Comparison of ENCODE assay signal across 18 mouse cellular contexts in genomic region chr7:99170519-99170918, GRCm38 (mm10). TPM values are rescaled to one million over a fixed set of nuclear protein-coding genes. Genes with fewer than 3 reads are reported as not detected.
"Had no signal": no experiment of that assay in that cellular context is flagged by ENCODE, and none has a peak within 500 bp of the region (broad histone marks: within the 10 kb centered on the region; RNA-seq: fewer than 3 reads in every experiment).

No protein-coding gene starts in this region.

- H3K27ac ChIP-seq: intestine, embryonic 15.5 days; layer of hippocampus, adult 2 months; limb, embryonic 10.5 days; limb, embryonic 13.5 days; stomach, embryonic 15.5 days had no signal

- H3K27me3 ChIP-seq: intestine, embryonic 15.5 days; limb, embryonic 13.5 days; liver, embryonic 13.5 days; stomach, embryonic 15.5 days had no signal

- H3K9ac ChIP-seq: intestine, embryonic 15.5 days; limb, embryonic 13.5 days; liver, embryonic 13.5 days; stomach, embryonic 15.5 days had no signal

- ATAC-seq: intestine, embryonic 15.5 days had no signal

- H3K4me3 ChIP-seq: intestine, embryonic 15.5 days; layer of hippocampus, adult 2 months; limb, embryonic 10.5 days; limb, embryonic 13.5 days; liver, embryonic 13.5 days; stomach, embryonic 15.5 days had no signal

- H3K4me2 ChIP-seq: intestine, embryonic 15.5 days; limb, embryonic 13.5 days; liver, embryonic 13.5 days; midbrain, embryonic 11.5 days; stomach, embryonic 15.5 days had no signal

- DNase-seq: kidney, postnatal 14 days; layer of hippocampus, adult 9-11 months; liver, embryonic 13.5 days; lung, adult 2 months; lung, postnatal 14 days; midbrain, embryonic 14.5 days; right cerebral cortex, adult 18-20 months; right cerebral cortex, postnatal 14 days; right cerebral cortex, postnatal 4 days; spleen, adult 18-20 months; thymus, postnatal 25 days had no signal

- H3K36me3 ChIP-seq: intestine, embryonic 15.5 days; limb, embryonic 10.5 days; limb, embryonic 13.5 days; liver, embryonic 13.5 days; stomach, embryonic 15.5 days had no signal

- H3K9me3 ChIP-seq: intestine, embryonic 15.5 days; limb, embryonic 10.5 days; limb, embryonic 13.5 days; liver, embryonic 13.5 days; stomach, embryonic 15.5 days had no signal

RNA-seq across cellular contexts. Expression of gene Dgat2, which starts 12.0 kb away (rescaled TPM):
- total RNA-seq: megakaryocyte-erythroid progenitor cell, adult 5-6 weeks had no signal
